Mouse (Mus musculus) hindbrain, embryonic 12.5 days (tissue): Measurements from ENCODE around the gene Fbxl20. TPM values are rescaled to one million over a fixed set of nuclear protein-coding genes. Genes with fewer than 3 reads are reported as not detected.
"Not testable (repeated sequence)": the region's sequence is repeated elsewhere in the genome, so short reads cannot be mapped to it uniquely, and the experiment has no call there.

Experiments
- ATAC-seq: fragments of 200-750 bp; cut with Nextera tagmentation; 2 replicates; pipeline ENCODE4 v1.8.0; 2017; ENCODE audit warnings: moderate TSS enrichment; ENCODE audit not compliant: low FRiP score
- H3K27ac ChIP-seq: fragments of 300-500 bp; sonication (generic); 2 replicates; pipeline ENCODE4 v1.5.1; 2016; ENCODE audit warnings: mild to moderate bottlenecking
- H3K27me3 ChIP-seq: fragments of 300-500 bp; sonication (generic); 2 replicates; pipeline ENCODE4 v1.6.1; 2016; ENCODE audit warnings: mild to moderate bottlenecking
- H3K36me3 ChIP-seq: fragments of 300-500 bp; sonication (generic); 2 replicates; pipeline ENCODE4 v1.6.1; 2016; ENCODE audit warnings: mild to moderate bottlenecking
- H3K4me1 ChIP-seq: fragments of 300-500 bp; sonication (generic); 2 replicates; pipeline ENCODE4 v1.6.1; 2016
- H3K4me2 ChIP-seq: fragments of 300-500 bp; sonication (generic); replicated peaks from 2 replicates; pipeline ENCODE4 v1.6.1; 2016; ENCODE audit warnings: mild to moderate bottlenecking
- H3K4me3 ChIP-seq: fragments of 300-500 bp; sonication (generic); 2 replicates; pipeline ENCODE4 v1.5.1; 2016; ENCODE audit warnings: mild to moderate bottlenecking
- H3K9ac ChIP-seq: fragments of 300-500 bp; sonication (generic); 2 replicates; pipeline ENCODE4 v1.6.1; 2016; ENCODE audit warnings: mild to moderate bottlenecking, moderate library complexity
- H3K9me3 ChIP-seq: fragments of 300-500 bp; sonication (generic); replicated peaks from 2 replicates; pipeline ENCODE4 v1.6.1; 2016; ENCODE audit warnings: mild to moderate bottlenecking
- WGBS: fragments of 180-500 bp; shearing (Covaris S2); methylation state at CpG from one replicate; pipeline ENCODE4 v1.1.7; 2016; 5-methylcytosine and 5-hydroxymethylcytosine counted together
- polyA plus RNA-seq: library from polyadenylated mRNA; unstranded; fragments of >200 nt; fragmentation: Nextera tagmentation; extraction: Ambion mirVana; gene quantifications from 2 replicates; pipeline ENCODE4 v1.2.1, GENCODE M21; 2016

The Fbxl20 gene
- polyA plus RNA-seq, result 31.1 and 36.8 TPM in 2 replicates

DNA sequence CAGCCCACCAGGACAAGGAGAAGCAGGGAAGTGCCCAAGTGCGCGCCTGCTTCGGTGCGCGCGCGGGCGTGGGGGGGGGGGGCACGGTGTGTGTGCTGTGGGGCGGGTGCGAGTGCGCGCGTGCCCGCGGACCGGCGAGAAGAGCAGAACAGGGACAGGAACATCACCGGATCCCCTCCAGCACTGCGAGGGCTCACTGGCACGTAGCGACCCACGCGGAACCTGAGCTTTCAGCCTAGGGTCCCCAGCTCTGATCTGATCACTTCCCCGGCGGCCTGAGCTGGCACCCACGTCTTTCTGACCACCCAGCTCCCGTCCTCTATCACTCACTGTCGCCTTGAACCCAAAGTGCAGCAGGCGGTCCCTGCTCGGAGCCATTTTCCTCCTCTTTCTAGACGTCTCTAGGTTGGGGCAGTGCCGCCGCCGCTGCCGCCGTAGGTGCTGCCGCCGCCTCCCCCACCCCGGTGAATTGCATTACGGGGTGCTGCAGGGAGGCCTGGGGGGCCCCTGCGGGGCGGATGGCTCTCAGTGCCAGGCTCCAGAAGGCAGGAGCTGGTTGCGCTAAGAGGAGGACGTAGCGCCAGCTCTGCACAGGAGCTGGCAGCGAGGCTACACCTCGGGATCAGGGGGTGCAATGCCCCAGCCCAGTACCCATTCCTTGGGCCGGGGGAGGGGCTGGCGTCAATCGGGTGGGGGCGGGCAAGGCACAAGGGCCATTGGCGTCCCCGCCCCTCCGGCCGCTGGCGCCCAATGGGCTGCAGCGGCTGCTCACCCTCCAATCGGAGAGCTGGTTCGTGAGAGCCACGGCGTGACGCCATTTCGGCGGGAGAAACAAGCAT is at the start of gene Fbxl20:
Gene Fbxl20, minus strand, starts transcription at position 618 of the 839 bp plus-strand sequence.
- Histone ChIP-seq H3K4me1 (peaks cover 26% of the 10 kb centered on the region), H3K4me2 (peak within 1 kb of the TSS; percentile 93), H3K4me3 (peak within 1 kb of the TSS; percentile 96), H3K27ac (peak within 1 kb of the TSS; percentile 97), H3K9me3 (no peaks in the 10 kb centered on the region), H3K27me3 (no peaks in the 10 kb centered on the region), H3K36me3 (peaks cover 6% of the 10 kb centered on the region; the same call in 1 of the 2 replicates), H3K9ac (peak within 1 kb of the TSS; percentile 97)
- ATAC-seq, result peak; percentile 86
- WGBS, result under 1% methylated on average over 64 of the region's 65 CpGs

GRCm38 (mm10) chr11:98192901-98193805 is 43.0 kb upstream of the Fbxl20 start, which contains the start of gene Med1:
Med1 (minus strand) TSS chr11:98193293.
- no peaks in the 10 kb centered on the region for H3K9me3 ChIP-seq

DNA sequence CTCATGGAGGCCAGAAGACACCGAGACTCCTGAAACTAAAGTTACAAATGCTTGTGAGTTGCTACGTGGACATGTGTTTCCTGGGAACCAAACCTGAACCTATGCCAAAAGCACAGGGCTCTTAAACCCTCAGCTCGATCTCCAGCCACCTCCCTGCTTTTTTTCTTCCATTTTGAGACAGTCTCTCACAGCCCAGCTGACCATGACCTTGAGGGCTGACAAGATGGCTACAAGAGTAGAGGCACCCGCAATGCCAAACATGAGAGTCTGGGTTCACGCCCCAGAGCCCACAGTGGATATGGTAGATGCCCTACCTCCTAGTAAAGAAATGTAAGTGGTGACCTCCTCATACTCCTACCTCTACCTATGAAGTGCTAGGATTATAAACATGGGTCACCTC is 40.6 kb upstream of the Fbxl20 start:
- no peaks in the 10 kb centered on the region for H3K9me3 ChIP-seq
- no peak overlapping the region for H3K4me3 ChIP-seq
- peaks cover 9% of the 10 kb centered on the region for H3K4me1 ChIP-seq
- WGBS, result 94% methylated on average over 5 of the region's 5 CpGs
- H3K27ac ChIP-seq, result no peak overlapping the region
- H3K36me3 ChIP-seq, result peaks cover 29% of the 10 kb centered on the region
- no peak for ATAC-seq
- H3K27me3 ChIP-seq, result no peaks in the 10 kb centered on the region
- no peak overlapping the region for H3K9ac ChIP-seq
- H3K4me2 ChIP-seq, result no peak overlapping the region

More at GRCm38 (mm10) chr11:98192901-98193805, 43.0 kb upstream of the Fbxl20 start, which contains the start of gene Med1:
- ATAC-seq, result peak; percentile 96
- no peaks in the 10 kb centered on the region for H3K27me3 ChIP-seq
- H3K9ac ChIP-seq, result peak within 1 kb of the TSS; percentile 88
- peak within 1 kb of the TSS; percentile 89 for H3K4me3 ChIP-seq
- under 1% methylated on average over 53 of the region's 53 CpGs for WGBS
- peaks cover 12% of the 10 kb centered on the region for H3K36me3 ChIP-seq
- H3K4me1 ChIP-seq, result peaks cover 9% of the 10 kb centered on the region
- peak within 1 kb of the TSS; percentile 93 for H3K27ac ChIP-seq
- peak within 1 kb of the TSS; percentile 67 for H3K4me2 ChIP-seq

- no peak overlapping the region for H3K4me2 ChIP-seq
- H3K4me1 ChIP-seq, result peaks cover 9% of the 10 kb centered on the region
- H3K27me3 ChIP-seq, result no peaks in the 10 kb centered on the region
- ATAC-seq, result no peak
- 96% methylated on average over 9 of the region's 9 CpGs for WGBS
- H3K9me3 ChIP-seq, result no peaks in the 10 kb centered on the region
- no peak overlapping the region for H3K27ac ChIP-seq
- H3K4me3 ChIP-seq, result no peak overlapping the region
- H3K36me3 ChIP-seq, result peaks cover 53% of the 10 kb centered on the region
- no peak overlapping the region for H3K9ac ChIP-seq
Measured at GRCm38 (mm10) chr11:98187640-98188395, 37.6 kb upstream of the Fbxl20 start.

- H3K4me1 ChIP-seq, H3K4me3 ChIP-seq, H3K27ac ChIP-seq, ATAC-seq, H3K9ac ChIP-seq, H3K9me3 ChIP-seq, H3K4me2 ChIP-seq, H3K27me3 ChIP-seq: not testable (repeated sequence)
- H3K36me3 ChIP-seq, result peaks cover 73% of the 10 kb centered on the region
- 93% methylated on average over 3 of the region's 3 CpGs for WGBS
Measured at GRCm38 (mm10) chr11:98182149-98182548, 31.9 kb upstream of the Fbxl20 start.

DNA sequence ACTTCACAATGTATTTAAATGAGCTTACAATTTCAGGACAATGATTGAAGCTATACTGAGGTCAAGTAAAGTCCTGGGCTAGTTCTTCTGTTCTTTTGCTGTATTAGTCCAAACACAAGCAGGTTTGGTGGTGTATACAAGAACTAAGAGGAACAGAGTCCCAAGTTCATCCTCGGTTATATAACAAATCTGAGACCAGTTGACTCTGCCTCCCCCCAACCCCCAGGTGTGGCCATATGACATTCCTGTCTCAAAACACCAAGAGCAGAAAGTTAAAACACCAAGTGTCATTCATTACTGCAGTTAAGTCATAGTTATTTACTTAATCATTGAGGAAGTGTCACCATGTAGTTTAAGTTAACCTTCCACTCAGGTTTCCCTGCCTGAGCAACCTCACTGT is 18.2 kb upstream of the Fbxl20 start:
- Histone ChIP-seq H3K4me2 (no peak overlapping the region), H3K9ac (no peak overlapping the region), H3K27ac (no peak overlapping the region), H3K4me3 (no peak overlapping the region), H3K9me3 (no peaks in the 10 kb centered on the region), H3K27me3 (no peaks in the 10 kb centered on the region), H3K4me1 (no peaks in the 10 kb centered on the region), H3K36me3 (peaks cover 69% of the 10 kb centered on the region)
- ATAC-seq, result no peak
- 90% methylated on average over 1 of the region's 1 CpGs for WGBS

DNA sequence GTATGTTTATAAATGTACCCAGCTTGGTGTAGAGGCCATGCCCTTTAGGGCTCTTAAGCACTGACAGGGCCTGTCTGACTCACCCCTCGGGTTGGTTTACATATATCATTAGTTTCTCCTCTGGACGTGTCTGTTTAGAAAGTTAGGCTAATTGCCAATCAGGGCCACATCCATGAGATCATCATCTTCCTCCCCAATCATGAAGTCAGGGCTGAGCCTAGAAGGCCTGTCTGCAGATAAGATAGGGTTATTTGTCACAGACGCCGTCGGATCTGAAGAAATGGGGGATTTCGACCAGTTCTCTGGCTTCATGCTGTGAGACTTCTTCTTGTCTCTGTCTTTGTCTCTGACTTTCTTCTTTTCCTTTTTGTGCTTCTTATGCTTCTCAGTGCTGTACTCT is 4.9 kb upstream of the Fbxl20 start:
- no peaks in the 10 kb centered on the region for H3K9me3 ChIP-seq
- no peak overlapping the region for H3K27ac ChIP-seq
- no peak for ATAC-seq
- H3K4me1 ChIP-seq, result 0 out of 2 replicates have a peak, but pooled peaks cover 3% of the 10 kb centered on the region
- H3K4me2 ChIP-seq, result no peak overlapping the region
- no peak overlapping the region for H3K9ac ChIP-seq
- H3K4me3 ChIP-seq, result no peak overlapping the region
- H3K36me3 ChIP-seq, result peaks cover 53% of the 10 kb centered on the region
- no peaks in the 10 kb centered on the region for H3K27me3 ChIP-seq
- WGBS, result 86% methylated on average over 6 of the region's 6 CpGs

DNA sequence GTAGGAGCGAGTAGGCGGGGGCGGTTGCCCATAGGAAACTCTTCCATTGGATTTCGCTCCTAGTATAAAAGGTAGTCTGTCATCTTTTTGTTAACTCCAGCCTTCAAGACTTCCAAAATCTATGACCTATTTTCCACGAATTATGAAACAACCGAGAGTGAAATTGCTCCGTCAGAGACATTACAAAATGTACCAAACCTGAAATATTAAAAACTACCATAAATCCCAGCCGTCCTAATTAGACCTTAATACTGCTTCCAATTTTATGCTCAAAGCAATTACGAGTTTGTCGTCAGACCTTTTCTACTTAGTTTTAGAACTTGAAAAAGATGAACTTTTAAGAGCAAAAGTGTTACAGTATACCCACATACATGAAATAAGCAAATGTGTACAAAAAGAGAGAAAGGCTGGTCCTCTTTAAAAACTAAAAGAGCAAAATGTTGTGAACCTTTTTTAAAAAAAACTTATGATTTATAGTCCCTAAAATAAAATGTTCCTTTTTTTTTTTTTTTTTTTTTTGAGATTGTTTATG is 488 bp upstream of the Fbxl20 start:
- Histone ChIP-seq H3K4me2 (peak overlapping the region; percentile 93), H3K36me3 (peaks cover 13% of the 10 kb centered on the region), H3K27ac (no peak overlapping the region), H3K9ac (no peak overlapping the region), H3K9me3 (no peaks in the 10 kb centered on the region), H3K4me1 (peaks cover 26% of the 10 kb centered on the region), H3K27me3 (no peaks in the 10 kb centered on the region), H3K4me3 (peak overlapping the region; percentile 96)
- no peak for ATAC-seq
- WGBS, result 11% methylated on average over 10 of the region's 10 CpGs

DNA sequence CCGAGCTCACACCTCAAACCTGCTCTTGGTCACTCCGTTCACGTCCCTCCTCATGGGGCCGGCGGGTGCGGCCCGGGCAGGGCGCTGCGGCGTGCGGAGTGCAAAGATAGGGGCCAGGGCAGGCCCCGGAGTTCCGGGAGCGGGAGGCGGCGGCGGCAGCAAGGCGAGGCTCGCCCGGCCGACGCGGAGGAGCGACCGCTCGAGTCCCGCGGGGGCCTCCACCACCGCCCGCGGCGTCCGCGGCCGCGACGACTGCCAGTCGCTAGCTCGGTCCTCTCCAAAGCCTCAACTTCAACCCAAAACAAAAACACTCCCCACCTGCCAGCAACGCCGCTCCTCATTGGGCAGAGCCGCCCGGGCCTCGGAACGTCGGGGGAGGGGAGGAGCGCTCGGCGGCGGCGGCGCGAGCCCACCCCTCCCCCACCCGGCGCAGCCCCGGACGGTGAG is 876 bp downstream of the Fbxl20 start:
- H3K9ac ChIP-seq, result peak overlapping the region; percentile 97
- 0% methylated on average over 48 of the region's 57 CpGs for WGBS
- H3K36me3 ChIP-seq, result peaks cover under 1% of the 10 kb centered on the region; the same call in 1 of the 2 replicates
- peak overlapping the region; percentile 93 for H3K4me2 ChIP-seq
- no peaks in the 10 kb centered on the region for H3K27me3 ChIP-seq
- H3K27ac ChIP-seq, result peak overlapping the region; percentile 97
- H3K9me3 ChIP-seq, result no peaks in the 10 kb centered on the region
- peak overlapping the region; percentile 96 for H3K4me3 ChIP-seq
- ATAC-seq, result peak; percentile 92
- peaks cover 26% of the 10 kb centered on the region for H3K4me1 ChIP-seq

- no peaks in the 10 kb centered on the region for H3K36me3 ChIP-seq
- 4% methylated on average over 37 of the region's 45 CpGs for WGBS
- ATAC-seq, result peak; percentile 32; the same call in 1 of the 2 replicates
Measured at GRCm38 (mm10) chr11:98148551-98149301, 1.5 kb downstream of the Fbxl20 start.

DNA sequence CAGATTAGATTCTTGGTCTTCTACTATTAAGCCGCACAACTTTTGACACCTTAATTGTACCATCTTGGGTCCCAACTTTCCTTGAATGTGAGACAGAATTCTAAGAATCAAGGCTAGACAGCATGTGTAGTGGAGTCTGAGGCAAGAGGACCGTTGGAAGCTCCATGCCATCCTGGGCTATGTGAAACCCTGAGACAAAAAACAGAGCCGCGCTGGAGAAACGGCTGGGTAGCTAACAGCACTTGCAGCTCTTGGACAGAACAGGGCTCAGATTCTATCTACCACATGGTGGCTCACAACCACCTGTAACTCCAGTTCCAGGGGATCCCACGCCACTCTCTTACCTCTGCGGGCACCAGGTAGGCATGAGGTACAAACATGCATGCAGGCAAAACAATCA is 4.3 kb downstream of the Fbxl20 start:
- no peak for ATAC-seq
- WGBS, result 88% methylated on average over 7 of the region's 7 CpGs
- Histone ChIP-seq H3K27ac (no peak overlapping the region), H3K4me1 (peaks cover 26% of the 10 kb centered on the region), H3K27me3 (no peaks in the 10 kb centered on the region), H3K4me3 (no peak overlapping the region), H3K36me3 (no peaks in the 10 kb centered on the region), H3K9ac (no peak overlapping the region), H3K4me2 (no peak overlapping the region), H3K9me3 (no peaks in the 10 kb centered on the region)

More at GRCm38 (mm10) chr11:98148551-98149301, 1.5 kb downstream of the Fbxl20 start:
- H3K4me1 ChIP-seq, result peaks cover 26% of the 10 kb centered on the region
- peak overlapping the region; percentile 96 for H3K4me3 ChIP-seq
- H3K4me2 ChIP-seq, result peak overlapping the region; percentile 93
- peak overlapping the region; percentile 97 for H3K27ac ChIP-seq
- H3K27me3 ChIP-seq, result no peaks in the 10 kb centered on the region
- H3K9ac ChIP-seq, result peak overlapping the region; percentile 97
- H3K9me3 ChIP-seq, result no peaks in the 10 kb centered on the region
